Mouse (Mus musculus) midbrain, embryonic 14.5 days (tissue): ENCODE measurements around the gene Gm525. TPM values are rescaled to one million over a fixed set of nuclear protein-coding genes. Genes with fewer than 3 reads are reported as not detected.

Experiments
- ATAC-seq: fragments of 200-750 bp; cut with Nextera tagmentation; 2 replicates; pipeline ENCODE4 v1.8.0; 2017; ENCODE audit warnings: moderate number of reproducible peaks, moderate library complexity; ENCODE audit not compliant: low FRiP score, low TSS enrichment
- DNase-seq: peaks from one replicate; pipeline ENCODE4 v3.0.0-alpha.2; 2015
- H3K27ac ChIP-seq: fragments of 300-500 bp; sonication (generic); replicated peaks from 2 replicates; pipeline ENCODE4 v1.5.1; 2014; ENCODE audit warnings: mild to moderate bottlenecking, low read depth, low read length, moderate library complexity
- H3K27me3 ChIP-seq: fragments of 300-500 bp; sonication (generic); 2 replicates; pipeline ENCODE4 v1.6.1; 2014; ENCODE audit warnings: low read length, control low read depth, mixed read lengths; ENCODE audit not compliant: control insufficient read depth, insufficient read depth
- H3K36me3 ChIP-seq: fragments of 300-500 bp; sonication (generic); 2 replicates; pipeline ENCODE4 v1.6.1; 2014; ENCODE audit warnings: low read length, control low read depth; ENCODE audit not compliant: control insufficient read depth, insufficient read depth
- H3K4me1 ChIP-seq: fragments of 300-500 bp; sonication (generic); 2 replicates; pipeline ENCODE4 v1.6.1; 2014; ENCODE audit warnings: mild to moderate bottlenecking, antibody characterized with exemption, low read length, control low read depth; ENCODE audit not compliant: control insufficient read depth, insufficient read depth
- H3K4me2 ChIP-seq: fragments of 300-500 bp; sonication (generic); 2 replicates; pipeline ENCODE4 v1.6.1; 2014; ENCODE audit warnings: mild to moderate bottlenecking, low read length, moderate library complexity
- H3K4me3 ChIP-seq: fragments of 300-500 bp; sonication (generic); replicated peaks from 2 replicates; pipeline ENCODE4 v1.5.1; 2014; ENCODE audit warnings: low read depth, low read length
- H3K9ac ChIP-seq: fragments of 300-500 bp; sonication (generic); replicated peaks from 2 replicates; pipeline ENCODE4 v1.6.1; 2014; ENCODE audit warnings: mild to moderate bottlenecking, low read length, moderate library complexity
- H3K9me3 ChIP-seq: fragments of 300-500 bp; sonication (generic); 2 replicates; pipeline ENCODE4 v1.6.1; 2016; ENCODE audit warnings: low read length, control low read depth, mixed read lengths; ENCODE audit not compliant: control insufficient read depth
- WGBS: fragments of 180-500 bp; shearing (Covaris S2); extraction: QIAGEN DNeasy Blood & Tissue Kit; methylation state at CpG from one replicate; pipeline ENCODE4 v1.1.7; 2014; 5-methylcytosine and 5-hydroxymethylcytosine counted together
- polyA plus RNA-seq: library from polyadenylated mRNA; unstranded; fragments of >200 nt; fragmentation: Nextera tagmentation; extraction: Ambion mirVana; gene quantifications from 2 replicates; pipeline ENCODE4 v1.2.1, GENCODE M21; 2014

The Gm525 gene
- not detected in 2 replicates for polyA plus RNA-seq

GRCm38 (mm10) chr11:89073541-89073940, at the start of gene Gm525:
Gene Gm525 (plus strand): TSS chr11:89073841.
- H3K4me2 ChIP-seq, result no peak within 1 kb of the TSS
- no peak within 1 kb of the TSS for H3K27ac ChIP-seq
- DNase-seq (no peak), ATAC-seq (no peak)
- H3K36me3 ChIP-seq, result no peaks in the 10 kb centered on the region
- H3K9ac ChIP-seq, result no peak within 1 kb of the TSS
- no peaks in the 10 kb centered on the region for H3K9me3 ChIP-seq
- 89% methylated on average over 8 of the region's 8 CpGs for WGBS
- H3K27me3 ChIP-seq, result no peaks in the 10 kb centered on the region
- no peak within 1 kb of the TSS for H3K4me3 ChIP-seq
- H3K4me1 ChIP-seq, result no peaks in the 10 kb centered on the region

- DNase-seq, result peak; percentile 51
- WGBS, result 73% methylated on average over 11 of the region's 11 CpGs
- no peak overlapping the region for H3K27ac ChIP-seq
Measured at GRCm38 (mm10) chr11:89024181-89024881, 49.3 kb upstream of the Gm525 start.

GRCm38 (mm10) chr11:89025603-89026002, 48.0 kb upstream of the Gm525 start:
- H3K4me3 ChIP-seq, result no peak overlapping the region
- no peaks in the 10 kb centered on the region for H3K27me3 ChIP-seq
- no peaks in the 10 kb centered on the region for H3K9me3 ChIP-seq
- H3K4me1 ChIP-seq, result no peaks in the 10 kb centered on the region
- H3K27ac ChIP-seq, result no peak overlapping the region
- no peak overlapping the region for H3K9ac ChIP-seq
- no peaks in the 10 kb centered on the region for H3K36me3 ChIP-seq
- no peak for DNase-seq
- WGBS, result 69% methylated on average over 3 of the region's 3 CpGs
- ATAC-seq, result no peak
- no peak overlapping the region for H3K4me2 ChIP-seq

More at GRCm38 (mm10) chr11:89024181-89024881, 49.3 kb upstream of the Gm525 start:
- no peaks in the 10 kb centered on the region for H3K27me3 ChIP-seq
- H3K36me3 ChIP-seq, result no peaks in the 10 kb centered on the region
- no peak overlapping the region for H3K4me2 ChIP-seq
- H3K4me3 ChIP-seq, result no peak overlapping the region
- H3K9me3 ChIP-seq, result no peaks in the 10 kb centered on the region
- H3K9ac ChIP-seq, result no peak overlapping the region
- ATAC-seq, result no peak
- H3K4me1 ChIP-seq, result no peaks in the 10 kb centered on the region

GRCm38 (mm10) chr11:89026117-89026516, 47.5 kb upstream of the Gm525 start:
- DNase-seq (no peak), ATAC-seq (no peak)
- over 99% methylated on average over 3 of the region's 3 CpGs for WGBS
- Histone ChIP-seq H3K9me3 (no peaks in the 10 kb centered on the region), H3K27ac (no peak overlapping the region), H3K9ac (no peak overlapping the region), H3K36me3 (no peaks in the 10 kb centered on the region), H3K4me2 (no peak overlapping the region), H3K27me3 (no peaks in the 10 kb centered on the region), H3K4me1 (no peaks in the 10 kb centered on the region), H3K4me3 (no peak overlapping the region)

DNA sequence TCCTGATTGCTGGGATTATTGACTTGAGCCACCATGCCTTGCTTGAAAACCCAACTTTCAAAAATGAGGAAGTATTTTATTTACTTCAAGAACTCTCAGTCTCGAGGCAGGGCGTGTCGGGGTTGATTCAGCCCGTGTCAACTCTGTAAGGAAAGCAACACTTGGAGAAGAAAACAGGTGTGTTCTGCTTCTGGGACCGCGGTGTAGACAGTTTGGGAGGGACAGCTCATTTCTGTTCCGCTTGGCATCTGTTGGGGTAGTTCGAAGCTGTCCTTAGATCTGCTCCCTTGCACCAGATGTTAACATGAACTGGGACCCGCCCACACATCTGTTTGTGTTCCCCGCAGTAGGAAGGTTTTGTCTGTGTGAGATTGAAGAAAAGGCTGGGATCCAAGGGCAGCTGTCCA, 45.7 kb upstream of the Gm525 start:
- no peaks in the 10 kb centered on the region for H3K36me3 ChIP-seq
- 78% methylated on average over 10 of the region's 10 CpGs for WGBS
- H3K4me3 ChIP-seq, result no peak overlapping the region
- no peak overlapping the region for H3K27ac ChIP-seq
- ATAC-seq (no peak), DNase-seq (no peak)
- H3K27me3 ChIP-seq, result no peaks in the 10 kb centered on the region
- H3K9ac ChIP-seq, result no peak overlapping the region
- H3K9me3 ChIP-seq, result no peaks in the 10 kb centered on the region
- no peaks in the 10 kb centered on the region for H3K4me1 ChIP-seq
- H3K4me2 ChIP-seq, result no peak overlapping the region

- Histone ChIP-seq H3K4me3 (no peak overlapping the region), H3K27me3 (no peaks in the 10 kb centered on the region), H3K27ac (no peak overlapping the region), H3K9ac (no peak overlapping the region), H3K36me3 (no peaks in the 10 kb centered on the region), H3K9me3 (no peaks in the 10 kb centered on the region), H3K4me1 (no peaks in the 10 kb centered on the region), H3K4me2 (no peak overlapping the region)
- ATAC-seq (no peak), DNase-seq (no peak)
- WGBS, result 65% methylated on average over 10 of the region's 10 CpGs
Measured at GRCm38 (mm10) chr11:89028871-89029405, 44.7 kb upstream of the Gm525 start.

GRCm38 (mm10) chr11:89030552-89030951, 43.1 kb upstream of the Gm525 start:
- H3K4me3 ChIP-seq, result no peak overlapping the region
- H3K27me3 ChIP-seq, result no peaks in the 10 kb centered on the region
- no peaks in the 10 kb centered on the region for H3K9me3 ChIP-seq
- no peak overlapping the region for H3K27ac ChIP-seq
- ATAC-seq (no peak), DNase-seq (no peak)
- no peak overlapping the region for H3K4me2 ChIP-seq
- no peak overlapping the region for H3K9ac ChIP-seq
- H3K4me1 ChIP-seq, result no peaks in the 10 kb centered on the region
- H3K36me3 ChIP-seq, result no peaks in the 10 kb centered on the region
- 72% methylated on average over 6 of the region's 6 CpGs for WGBS

- no peak overlapping the region for H3K27ac ChIP-seq
- ATAC-seq (no peak), DNase-seq (no peak)
- no peaks in the 10 kb centered on the region for H3K9me3 ChIP-seq
- WGBS, result 76% methylated on average over 1 of the region's 1 CpGs
- no peaks in the 10 kb centered on the region for H3K27me3 ChIP-seq
- no peaks in the 10 kb centered on the region for H3K36me3 ChIP-seq
- no peak overlapping the region for H3K9ac ChIP-seq
- H3K4me1 ChIP-seq, result no peaks in the 10 kb centered on the region
- no peak overlapping the region for H3K4me3 ChIP-seq
- no peak overlapping the region for H3K4me2 ChIP-seq
Measured at GRCm38 (mm10) chr11:89031189-89031588, 42.5 kb upstream of the Gm525 start.

GRCm38 (mm10) chr11:89034592-89034991, 39.0 kb upstream of the Gm525 start:
- DNase-seq (no peak), ATAC-seq (no peak)
- no peaks in the 10 kb centered on the region for H3K27me3 ChIP-seq
- H3K9ac ChIP-seq, result no peak overlapping the region
- H3K9me3 ChIP-seq, result no peaks in the 10 kb centered on the region
- no peak overlapping the region for H3K4me2 ChIP-seq
- no peak overlapping the region for H3K27ac ChIP-seq
- no peak overlapping the region for H3K4me3 ChIP-seq
- peaks cover 19% of the 10 kb centered on the region for H3K36me3 ChIP-seq
- no peaks in the 10 kb centered on the region for H3K4me1 ChIP-seq
